Mouse (Mus musculus) embryonic facial prominence, embryonic 13.5 days (tissue): ENCODE measurements around the gene Zfp580. TPM values are rescaled to one million over a fixed set of nuclear protein-coding genes. Genes with fewer than 3 reads are reported as not detected.

Experiments used
- ATAC-seq: fragments of 200-750 bp; cut with Nextera tagmentation; 2 replicates; pipeline ENCODE4 v1.8.0; 2017; ENCODE audit warnings: low read depth; ENCODE audit not compliant: insufficient number of reproducible peaks, insufficient read depth, low FRiP score, low TSS enrichment
- H3K27ac ChIP-seq: fragments of 300-500 bp; sonication (generic); 2 replicates; pipeline ENCODE4 v1.5.1; 2015; ENCODE audit warnings: moderate library complexity, mild to moderate bottlenecking, inconsistent platforms
- H3K27me3 ChIP-seq: fragments of 300-500 bp; sonication (generic); 2 replicates; pipeline ENCODE4 v1.6.1; 2015; ENCODE audit warnings: mild to moderate bottlenecking, inconsistent platforms
- H3K36me3 ChIP-seq: fragments of 300-500 bp; sonication (generic); 2 replicates; pipeline ENCODE4 v1.6.1; 2015; ENCODE audit warnings: mild to moderate bottlenecking, inconsistent platforms
- H3K4me1 ChIP-seq: fragments of 300-500 bp; sonication (generic); 2 replicates; pipeline ENCODE4 v1.6.1; 2015; ENCODE audit warnings: inconsistent platforms
- H3K4me2 ChIP-seq: fragments of 300-500 bp; sonication (generic); 2 replicates; pipeline ENCODE4 v1.6.1; 2015; ENCODE audit warnings: moderate library complexity, mild to moderate bottlenecking, inconsistent platforms
- H3K4me3 ChIP-seq: fragments of 300-500 bp; sonication (generic); 2 replicates; pipeline ENCODE4 v1.5.1; 2015; ENCODE audit warnings: mild to moderate bottlenecking, inconsistent platforms
- H3K9ac ChIP-seq: fragments of 300-500 bp; sonication (generic); 2 replicates; pipeline ENCODE4 v1.6.1; 2015; ENCODE audit warnings: mild to moderate bottlenecking, inconsistent platforms
- H3K9me3 ChIP-seq: fragments of 300-500 bp; sonication (generic); 2 replicates; pipeline ENCODE4 v1.6.1; 2016; ENCODE audit warnings: inconsistent platforms
- WGBS: fragments of 180-500 bp; shearing (Covaris S2); methylation state at CpG from one replicate; pipeline ENCODE4 v1.1.7; 2015; ENCODE audit warnings: mixed read lengths; 5-methylcytosine and 5-hydroxymethylcytosine counted together
- polyA plus RNA-seq: library from polyadenylated mRNA; unstranded; fragments of >200 nt; fragmentation: Nextera tagmentation; extraction: Ambion mirVana; gene quantifications from 2 replicates; pipeline ENCODE4 v1.2.1, GENCODE M21; 2015

Zfp580 gene
- polyA plus RNA-seq, 1 experiment from 2014 or later, result 45.9 TPM

DNA sequence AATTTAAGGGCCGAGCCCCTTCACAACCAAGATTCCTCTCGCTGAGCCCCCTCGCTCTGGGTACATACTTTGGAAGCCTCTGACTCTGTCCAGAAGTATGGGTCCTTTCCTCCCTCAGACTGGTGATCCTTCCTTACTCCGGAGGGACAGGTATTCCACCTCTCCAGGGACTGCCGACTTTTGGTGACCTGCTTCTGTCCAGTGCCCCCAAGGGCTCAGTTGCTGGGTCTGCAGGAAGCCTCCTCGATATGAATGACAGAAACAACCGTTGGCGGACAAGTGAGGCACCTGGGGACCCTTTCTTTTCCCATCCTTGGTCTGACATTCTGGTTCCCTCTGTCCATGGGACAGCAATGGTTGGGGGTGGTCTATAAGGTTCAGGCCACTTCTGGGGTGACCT, 6.0 kb downstream of the Zfp580 start:
- H3K4me1 ChIP-seq, result peaks cover 54% of the 10 kb centered on the region
- no peak for ATAC-seq
- no peaks in the 10 kb centered on the region for H3K9me3 ChIP-seq
- WGBS, result 36% methylated on average over 8 of the region's 8 CpGs
- peak overlapping the region; percentile 68 for H3K4me3 ChIP-seq
- H3K36me3 ChIP-seq, result no peaks in the 10 kb centered on the region
- peak overlapping the region; percentile 89 for H3K9ac ChIP-seq
- no peak overlapping the region for H3K27ac ChIP-seq
- H3K4me2 ChIP-seq, result peak overlapping the region; percentile 82
- peaks cover 46% of the 10 kb centered on the region for H3K27me3 ChIP-seq

DNA sequence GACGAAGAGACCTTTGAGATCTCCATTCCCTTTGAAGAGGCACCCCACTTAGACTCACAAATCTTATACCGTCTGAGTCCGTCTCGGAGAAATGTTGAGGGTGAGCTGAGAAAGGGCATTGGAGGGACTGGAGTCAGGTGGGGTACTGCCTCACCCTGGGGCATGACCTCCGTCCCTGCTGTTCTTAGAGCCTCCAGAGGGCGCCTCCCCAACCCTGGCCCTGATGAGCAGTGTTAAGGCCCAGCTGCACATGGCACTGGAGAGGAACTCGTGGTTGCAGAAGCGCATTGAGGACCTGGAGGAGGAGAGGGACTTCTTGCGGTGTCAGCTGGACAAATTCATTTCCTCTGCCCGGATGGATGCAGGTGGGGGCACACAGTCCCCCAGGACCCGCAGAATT, 6.5 kb downstream of the Zfp580 start:
- H3K9ac ChIP-seq, result peak overlapping the region; percentile 89
- no peaks in the 10 kb centered on the region for H3K9me3 ChIP-seq
- peaks cover 42% of the 10 kb centered on the region for H3K27me3 ChIP-seq
- no peaks in the 10 kb centered on the region for H3K36me3 ChIP-seq
- no peak overlapping the region for H3K27ac ChIP-seq
- H3K4me2 ChIP-seq, result peak overlapping the region; percentile 82
- no peak for ATAC-seq
- 40% methylated on average over 11 of the region's 11 CpGs for WGBS
- H3K4me1 ChIP-seq, result peaks cover 50% of the 10 kb centered on the region
- peak overlapping the region; percentile 68 for H3K4me3 ChIP-seq

DNA sequence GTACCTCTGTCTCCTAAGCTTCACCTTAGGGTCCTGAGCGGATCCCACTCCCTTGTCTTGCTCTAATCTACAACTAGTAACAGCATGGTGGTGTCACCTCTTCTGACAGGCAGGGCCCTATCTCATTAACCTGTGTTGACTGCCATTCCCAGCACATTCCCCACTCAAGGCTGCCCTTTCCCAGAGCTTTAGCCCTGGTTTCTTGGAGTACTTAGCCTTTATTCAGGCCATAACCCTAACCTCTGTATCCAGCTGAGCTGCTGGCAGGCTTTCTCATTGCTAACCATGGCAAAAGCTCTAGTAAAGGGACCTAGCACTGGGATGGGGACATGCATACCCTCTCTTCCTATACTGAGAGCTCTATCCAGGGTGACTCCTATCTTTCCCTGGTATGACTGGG, 7.3 kb downstream of the Zfp580 start:
- no peak overlapping the region for H3K9ac ChIP-seq
- no peaks in the 10 kb centered on the region for H3K36me3 ChIP-seq
- no peaks in the 10 kb centered on the region for H3K9me3 ChIP-seq
- no peak overlapping the region for H3K27ac ChIP-seq
- 0 out of 2 replicates have a peak overlapping the region, but pooled peaks have one; percentile 68 for H3K4me3 ChIP-seq
- ATAC-seq, result no peak
- 97% methylated on average over 1 of the region's 1 CpGs for WGBS
- no peak overlapping the region for H3K4me2 ChIP-seq
- peaks cover 34% of the 10 kb centered on the region for H3K27me3 ChIP-seq
- peaks cover 44% of the 10 kb centered on the region for H3K4me1 ChIP-seq

DNA sequence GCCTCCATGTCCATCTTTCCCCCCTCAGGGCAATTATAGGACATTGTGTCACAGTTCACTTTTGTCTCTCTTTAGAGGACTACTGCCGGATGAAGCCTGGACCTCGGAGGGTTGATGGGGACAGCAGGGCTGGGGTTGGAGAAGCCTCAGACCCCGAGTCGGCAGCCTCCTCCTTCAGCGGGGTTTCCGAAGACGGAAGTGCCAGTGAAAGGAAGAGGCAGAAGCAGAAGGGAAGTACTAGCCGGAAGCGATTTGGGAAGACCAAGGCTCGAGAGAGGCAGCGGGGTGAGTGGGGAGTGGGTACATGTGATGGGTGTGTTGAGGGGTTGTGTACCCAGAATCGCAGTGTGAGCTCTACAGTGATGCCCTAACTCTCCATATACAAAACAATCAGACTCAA, 8.1 kb downstream of the Zfp580 start:
- Histone ChIP-seq H3K4me3 (no peak overlapping the region), H3K27me3 (peaks cover 26% of the 10 kb centered on the region), H3K4me2 (peak overlapping the region; percentile 81; the same call in 1 of the 2 replicates), H3K36me3 (no peaks in the 10 kb centered on the region), H3K9ac (peak overlapping the region; percentile 92; the same call in 1 of the 2 replicates), H3K27ac (peak overlapping the region; percentile 99), H3K9me3 (no peaks in the 10 kb centered on the region), H3K4me1 (peaks cover 44% of the 10 kb centered on the region)
- 91% methylated on average over 12 of the region's 12 CpGs for WGBS
- ATAC-seq, result no peak

DNA sequence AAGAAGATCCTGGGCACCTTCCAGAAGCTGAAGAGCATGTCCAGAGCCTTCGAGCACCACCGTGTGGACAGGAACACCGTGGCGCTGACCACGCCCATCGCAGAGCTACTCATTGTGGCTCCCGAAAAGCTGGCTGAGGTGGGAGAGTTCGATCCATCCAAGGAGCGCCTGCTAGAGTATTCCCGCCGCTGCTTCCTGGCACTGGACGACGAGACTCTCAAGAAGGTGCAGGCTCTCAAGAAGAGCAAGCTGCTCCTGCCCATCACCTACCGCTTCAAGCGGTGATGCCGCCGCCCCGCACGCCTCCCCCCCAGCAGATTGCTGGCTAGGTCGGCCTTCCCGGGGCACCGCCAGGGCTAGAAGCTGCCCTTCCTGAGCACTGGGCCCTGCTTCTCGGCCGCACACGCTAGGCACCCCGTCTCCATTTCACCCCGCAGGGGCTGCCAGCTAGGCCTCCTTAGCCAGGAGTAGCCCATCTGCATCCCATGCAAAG, 8.9 kb downstream of the Zfp580 start:
- Histone ChIP-seq H3K4me3 (peak overlapping the region; percentile 59), H3K4me1 (peaks cover 47% of the 10 kb centered on the region), H3K9me3 (no peaks in the 10 kb centered on the region), H3K4me2 (peak overlapping the region; percentile 81), H3K27me3 (peaks cover 17% of the 10 kb centered on the region), H3K36me3 (no peaks in the 10 kb centered on the region), H3K27ac (peak overlapping the region; percentile 99), H3K9ac (peak overlapping the region; percentile 92)
- 2% methylated on average over 27 of the region's 27 CpGs for WGBS
- ATAC-seq, result no peak

DNA sequence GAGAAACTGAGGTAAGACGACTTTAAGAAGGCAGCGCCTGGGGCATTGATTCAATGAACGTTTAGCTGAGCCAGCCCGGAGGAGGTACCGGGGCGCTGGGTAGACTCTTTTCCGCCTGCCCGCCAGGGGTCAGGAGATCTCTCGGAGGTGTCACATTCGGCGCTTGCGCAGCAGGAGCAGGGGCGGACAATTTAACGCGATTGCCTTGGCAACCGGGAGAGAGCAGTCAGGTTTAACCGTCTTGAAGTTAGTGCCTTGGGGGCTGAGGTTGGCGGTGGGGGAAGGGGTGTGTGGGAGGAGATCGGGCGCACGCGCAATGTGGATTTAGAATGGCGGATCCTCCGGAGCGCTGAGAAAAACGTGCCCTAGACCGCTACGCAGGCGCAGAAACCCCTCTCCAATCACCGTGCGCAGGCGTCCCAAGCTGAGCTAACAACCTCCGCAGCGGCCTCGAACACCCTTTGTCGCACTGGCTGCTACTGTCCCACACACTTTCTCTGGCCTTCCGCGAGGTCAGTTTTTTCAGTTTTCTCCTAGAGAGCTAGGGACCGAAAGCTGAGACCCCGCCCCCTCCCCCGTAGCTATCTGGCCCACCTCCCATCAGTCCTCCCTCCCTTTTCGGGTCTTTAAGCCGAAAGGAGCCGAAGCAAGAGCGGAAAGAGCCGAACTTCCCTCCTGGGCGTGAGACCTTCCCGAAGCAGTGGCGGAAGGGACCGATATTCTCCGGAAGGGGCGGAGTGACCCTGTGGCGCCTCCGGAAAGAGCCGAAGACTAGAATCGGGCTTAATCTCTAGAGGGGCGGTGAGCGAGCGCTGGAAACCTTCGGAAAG, 9.8 kb downstream of the Zfp580 start:
- H3K4me2 ChIP-seq, result peak overlapping the region; percentile 81
- H3K27me3 ChIP-seq, result peaks cover 9% of the 10 kb centered on the region
- H3K9me3 ChIP-seq, result no peaks in the 10 kb centered on the region
- H3K9ac ChIP-seq, result peak overlapping the region; percentile 92
- peak; percentile 86 for ATAC-seq
- peak overlapping the region; percentile 99 for H3K27ac ChIP-seq
- under 1% methylated on average over 60 of the region's 60 CpGs for WGBS
- H3K36me3 ChIP-seq, result peaks cover 2% of the 10 kb centered on the region
- H3K4me1 ChIP-seq, result peaks cover 49% of the 10 kb centered on the region
- peak overlapping the region; percentile 59 for H3K4me3 ChIP-seq

DNA sequence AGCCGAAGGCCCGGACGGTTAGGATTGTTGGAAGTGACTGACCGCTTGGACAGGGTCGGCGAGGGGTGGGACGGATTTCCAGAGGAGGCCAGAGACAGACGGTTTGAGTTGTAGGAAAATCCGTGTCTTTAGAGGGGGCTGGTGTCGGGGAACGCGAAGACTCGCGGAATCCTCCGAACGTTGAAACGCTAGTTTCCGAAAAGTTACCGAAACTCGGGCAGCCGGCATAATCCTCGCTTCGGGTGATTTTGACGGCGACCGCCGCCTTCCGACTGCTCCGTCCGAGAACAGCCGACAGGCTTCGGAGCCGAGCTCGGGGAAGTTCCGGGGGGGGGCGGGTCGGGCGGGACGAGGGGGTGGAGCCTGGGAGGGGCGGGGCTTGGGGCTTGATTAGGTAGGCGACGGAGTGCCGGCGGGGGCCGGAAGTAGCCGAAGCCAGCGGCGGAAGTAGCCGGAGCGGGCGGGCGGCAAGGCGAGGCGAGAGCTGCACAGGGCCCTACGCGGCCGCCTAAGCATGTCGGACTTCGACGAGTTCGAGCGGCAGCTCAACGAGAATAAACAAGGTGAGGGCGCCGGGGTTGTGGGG, 10.5 kb downstream of the Zfp580 start, which contains the start of gene U2af2:
TSS of gene U2af2 (plus strand) at position 370 of the 586 bp plus-strand sequence.
- Histone ChIP-seq H3K27ac (peak within 1 kb of the TSS; percentile 99), H3K4me3 (peak within 1 kb of the TSS; percentile 59), H3K9ac (peak within 1 kb of the TSS; percentile 92), H3K36me3 (peaks cover 9% of the 10 kb centered on the region), H3K27me3 (peaks cover 8% of the 10 kb centered on the region), H3K4me1 (peaks cover 46% of the 10 kb centered on the region), H3K4me2 (peak within 1 kb of the TSS; percentile 81), H3K9me3 (no peaks in the 10 kb centered on the region)
- WGBS, result under 1% methylated on average over 54 of the region's 65 CpGs
- ATAC-seq, result peak; percentile 74

DNA sequence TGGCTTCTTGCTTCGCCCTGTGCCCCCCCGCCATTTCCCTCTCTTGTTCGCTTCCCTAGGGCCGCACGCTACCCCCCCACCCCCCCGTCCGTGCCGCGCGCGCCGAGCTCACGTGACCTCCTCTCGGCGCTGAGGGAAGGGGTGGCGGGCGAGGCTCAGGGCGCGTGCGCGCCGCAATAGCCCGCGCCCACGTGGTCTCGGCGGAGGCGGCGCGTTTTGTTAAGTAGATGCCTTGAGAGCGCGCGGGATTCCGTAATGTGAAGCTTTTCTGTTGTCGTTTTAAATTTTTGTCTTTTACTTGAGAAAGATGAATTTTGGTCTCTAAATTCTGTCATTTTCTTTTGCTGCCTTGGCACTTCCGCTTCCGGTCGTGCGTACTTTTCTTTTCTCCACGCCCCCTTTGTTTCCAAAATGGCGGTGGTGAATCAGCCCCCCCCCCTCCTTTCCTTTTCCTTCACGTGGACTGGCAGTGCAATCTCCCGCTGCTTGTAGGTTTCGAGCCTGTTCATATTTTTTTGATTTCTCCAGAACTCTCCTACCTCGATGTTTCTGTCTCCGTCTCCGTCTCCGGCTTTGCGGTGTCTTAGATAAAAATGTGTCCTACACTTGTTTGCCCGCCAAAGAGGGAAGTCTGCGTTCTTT, 11.1 kb downstream of the Zfp580 start:
- Histone ChIP-seq H3K36me3 (peaks cover 15% of the 10 kb centered on the region), H3K27me3 (peaks cover 7% of the 10 kb centered on the region), H3K4me3 (peak overlapping the region; percentile 59), H3K4me1 (peaks cover 42% of the 10 kb centered on the region), H3K4me2 (peak overlapping the region; percentile 81), H3K9me3 (no peaks in the 10 kb centered on the region), H3K27ac (peak overlapping the region; percentile 99), H3K9ac (peak overlapping the region; percentile 78)
- 0% methylated on average over 51 of the region's 51 CpGs for WGBS
- peak; percentile 32 for ATAC-seq

DNA sequence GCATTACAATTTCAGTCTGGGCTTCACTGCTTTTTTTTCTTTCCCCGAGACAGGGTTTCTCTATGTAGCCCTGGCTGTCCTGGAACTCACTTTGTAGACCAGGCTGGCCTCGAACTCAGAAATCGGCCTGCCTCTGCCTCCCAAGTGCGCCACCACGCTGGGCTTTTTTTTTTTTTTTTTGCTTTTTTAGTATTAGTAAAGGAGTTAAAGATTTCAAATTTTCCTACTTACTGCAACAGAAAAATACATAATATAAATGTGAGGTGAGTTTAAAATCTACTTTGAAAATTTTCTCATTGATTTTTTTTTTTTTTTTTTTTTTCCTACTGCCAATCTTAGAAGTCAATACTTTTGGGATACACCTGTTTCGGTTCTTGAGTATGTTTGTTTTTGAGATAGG, 13.5 kb downstream of the Zfp580 start:
- H3K9me3 ChIP-seq, result no peaks in the 10 kb centered on the region
- H3K4me2 ChIP-seq, result peak overlapping the region; percentile 81; the same call in 1 of the 2 replicates

DNA sequence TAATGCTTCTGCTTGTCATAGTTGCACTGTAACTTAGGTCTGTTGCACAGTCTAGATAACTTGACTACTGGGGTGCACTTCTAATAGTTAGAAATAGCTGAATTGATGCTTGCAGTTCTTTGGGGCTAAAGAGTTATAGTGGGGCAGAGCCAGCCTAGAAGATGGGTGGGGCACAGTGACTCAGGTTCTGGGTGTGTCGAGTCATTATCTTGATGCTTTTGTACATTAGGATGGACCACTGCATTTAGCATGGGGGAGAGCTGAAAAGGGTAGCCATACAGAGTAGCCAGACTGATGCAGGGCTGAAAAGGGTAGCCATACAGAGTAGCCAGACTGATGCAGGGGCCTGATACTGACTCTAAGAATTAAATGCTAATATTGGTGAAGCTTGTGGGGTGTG, 22.2 kb downstream of the Zfp580 start:
- 81% methylated on average over 1 of the region's 1 CpGs for WGBS

More for the DNA sequence above, 13.5 kb downstream of the Zfp580 start:
- Histone ChIP-seq H3K36me3 (peaks cover 39% of the 10 kb centered on the region), H3K4me3 (no peak overlapping the region), H3K4me1 (peaks cover 27% of the 10 kb centered on the region), H3K27ac (no peak overlapping the region), H3K9ac (no peak overlapping the region), H3K27me3 (no peaks in the 10 kb centered on the region)
- no peak for ATAC-seq
- WGBS, result 96% methylated on average over 6 of the region's 6 CpGs

DNA sequence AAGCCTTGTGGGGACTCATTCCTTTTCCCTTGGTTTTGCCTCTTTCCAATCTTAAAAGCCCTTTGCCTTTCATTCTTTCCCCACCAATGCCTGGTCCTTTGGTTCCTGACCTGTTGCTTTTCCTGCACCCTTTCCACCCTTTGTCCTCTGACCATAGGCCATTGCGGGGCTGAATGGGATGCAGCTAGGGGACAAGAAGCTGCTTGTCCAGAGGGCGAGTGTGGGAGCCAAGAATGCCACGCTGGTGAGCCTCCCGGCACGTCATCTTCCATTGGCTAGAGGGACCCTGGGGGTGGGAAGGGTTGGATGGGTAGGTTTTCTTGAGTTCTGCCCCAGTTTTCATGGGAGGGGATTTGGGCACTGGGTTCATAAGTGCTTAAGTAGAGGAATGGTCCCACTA, 23.6 kb downstream of the Zfp580 start:
- no peak overlapping the region for H3K27ac ChIP-seq
- H3K36me3 ChIP-seq, result peaks cover 83% of the 10 kb centered on the region
- ATAC-seq, result no peak
- H3K4me1 ChIP-seq, result no peaks in the 10 kb centered on the region
- no peak overlapping the region for H3K4me2 ChIP-seq
- H3K4me3 ChIP-seq, result no peak overlapping the region
- no peaks in the 10 kb centered on the region for H3K27me3 ChIP-seq
- no peak overlapping the region for H3K9ac ChIP-seq
- 93% methylated on average over 5 of the region's 5 CpGs for WGBS
- no peaks in the 10 kb centered on the region for H3K9me3 ChIP-seq

More for the DNA sequence above, 22.2 kb downstream of the Zfp580 start:
- no peaks in the 10 kb centered on the region for H3K9me3 ChIP-seq
- H3K4me2 ChIP-seq, result no peak overlapping the region
- H3K9ac ChIP-seq, result no peak overlapping the region
- no peak overlapping the region for H3K4me3 ChIP-seq
- peaks cover 93% of the 10 kb centered on the region for H3K36me3 ChIP-seq
- no peak overlapping the region for H3K27ac ChIP-seq
- ATAC-seq, result no peak
- H3K27me3 ChIP-seq, result no peaks in the 10 kb centered on the region
- no peaks in the 10 kb centered on the region for H3K4me1 ChIP-seq
